Mouse (Mus musculus) adrenal gland, adult 18-20 months (tissue): Measurements from ENCODE around the gene Dnajb5. TPM values are rescaled to one million over a fixed set of nuclear protein-coding genes. Genes with fewer than 3 reads are reported as not detected.
"Not testable (repeated sequence)": the region's sequence is repeated elsewhere in the genome, so short reads cannot be mapped to it uniquely, and the experiment has no call there.

ENCODE experiments used
- DNase-seq, 2 experiments: peaks; one replicate each; pipeline ENCODE4 v3.0.0; 2021 to 2022; ENCODE audit warnings: low spot score in 2 of 2
- total RNA-seq, 2 experiments: library from RNA; stranded (reverse); gene quantifications; 1 replicate in 1 of 2; 2 replicates in 1 of 2; pipeline ENCODE4 v1.2.3; 2021

The Dnajb5 gene
- total RNA-seq, 2 experiments from 2014 or later = 17.0 to 24.2 TPM

GRCm38 (mm10) chr4:42965039-42965719, 15.6 kb downstream of the Dnajb5 start:
- DNase-seq = no peak

- DNase-seq = no peak
Observed at GRCm38 (mm10) chr4:42969304-42969703, 19.7 kb downstream of the Dnajb5 start, which contains the start of gene 1700022I11Rik. TSS of gene 1700022I11Rik (plus strand) at chr4:42969604.

DNA sequence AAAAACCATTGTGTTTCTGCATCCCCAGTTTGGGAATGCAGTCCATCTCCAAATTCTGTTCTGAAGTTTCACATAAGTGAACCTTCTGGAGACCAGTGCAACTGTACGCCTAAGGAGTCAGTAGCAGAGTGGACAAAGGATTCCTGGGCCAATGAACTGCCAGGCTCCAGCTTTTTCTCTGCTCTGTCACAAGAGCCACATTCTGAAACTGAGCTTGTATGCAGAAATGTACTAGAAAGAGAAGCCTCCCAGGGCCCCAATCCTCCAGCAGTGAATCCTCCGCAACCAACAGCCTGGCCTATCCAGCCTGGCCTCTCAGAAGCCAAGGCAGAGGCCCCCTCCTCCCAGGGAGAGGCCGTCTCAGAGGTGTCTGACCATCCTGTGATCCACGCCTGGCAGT, 23.3 kb downstream of the Dnajb5 start:
- DNase-seq = no peak

DNA sequence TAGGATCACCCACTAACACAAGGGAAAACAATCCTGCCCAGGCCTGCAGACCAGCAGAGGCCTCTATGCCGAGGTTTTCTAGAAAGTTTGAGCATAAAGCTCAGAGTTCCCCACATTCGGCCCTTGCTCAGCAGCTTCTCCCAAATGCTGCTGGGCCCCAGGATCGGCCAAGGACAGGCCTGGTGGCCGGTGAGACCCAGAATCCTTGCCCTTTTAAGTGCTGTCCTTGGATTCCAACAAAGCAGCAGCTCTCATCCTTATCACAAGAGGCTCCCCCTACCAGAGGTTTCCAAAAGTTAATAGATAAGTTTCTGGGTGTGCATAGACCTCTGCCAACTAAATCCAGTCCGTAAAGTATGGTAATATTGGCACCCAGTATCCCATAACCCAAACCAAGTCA, 24.3 kb downstream of the Dnajb5 start:
- no peak for DNase-seq

- DNase-seq = no peak
Observed at GRCm38 (mm10) chr4:42978062-42978461, 28.4 kb downstream of the Dnajb5 start.

- not testable (repeated sequence) for DNase-seq
Observed at GRCm38 (mm10) chr4:42980467-42980866, 30.9 kb downstream of the Dnajb5 start.

DNA sequence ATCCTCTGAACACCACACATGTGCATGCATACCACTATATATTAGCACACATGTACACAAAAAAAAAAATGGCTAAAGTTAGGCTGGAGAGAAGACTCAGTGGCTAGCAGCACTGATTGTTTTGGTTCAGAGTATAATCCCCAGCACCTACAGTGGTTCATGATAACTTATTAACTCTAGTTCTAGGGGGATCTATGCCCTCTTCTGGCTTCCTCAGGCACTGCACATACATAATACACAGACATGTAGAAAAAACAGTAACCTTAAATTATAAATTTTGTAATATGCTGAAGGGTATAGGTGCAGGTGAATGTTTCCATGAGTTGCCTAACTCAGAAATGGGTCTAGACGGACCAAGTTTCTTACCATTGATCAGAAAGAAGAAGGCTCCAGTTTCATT, 38.7 kb downstream of the Dnajb5 start:
- DNase-seq = no peak

DNA sequence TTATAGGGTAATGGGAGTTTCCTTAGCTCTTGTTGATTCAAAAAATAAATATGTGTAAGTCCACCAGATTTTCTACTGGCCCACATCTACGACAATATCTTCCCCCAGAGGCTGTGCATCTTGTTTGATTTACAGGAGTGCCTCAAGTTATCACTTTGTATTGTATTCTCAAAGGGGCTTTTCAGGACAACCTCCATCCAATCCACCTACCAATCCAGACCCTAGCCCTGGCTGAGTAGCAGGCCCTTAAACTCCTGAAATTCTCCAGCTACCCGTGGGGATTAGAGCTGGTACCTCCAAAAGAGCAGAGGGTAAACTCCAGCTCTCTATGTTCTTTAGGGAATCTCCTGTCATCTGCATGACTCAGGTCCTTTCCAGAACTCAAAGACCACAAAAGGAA, 48.4 kb downstream of the Dnajb5 start:
- DNase-seq = no peak

DNA sequence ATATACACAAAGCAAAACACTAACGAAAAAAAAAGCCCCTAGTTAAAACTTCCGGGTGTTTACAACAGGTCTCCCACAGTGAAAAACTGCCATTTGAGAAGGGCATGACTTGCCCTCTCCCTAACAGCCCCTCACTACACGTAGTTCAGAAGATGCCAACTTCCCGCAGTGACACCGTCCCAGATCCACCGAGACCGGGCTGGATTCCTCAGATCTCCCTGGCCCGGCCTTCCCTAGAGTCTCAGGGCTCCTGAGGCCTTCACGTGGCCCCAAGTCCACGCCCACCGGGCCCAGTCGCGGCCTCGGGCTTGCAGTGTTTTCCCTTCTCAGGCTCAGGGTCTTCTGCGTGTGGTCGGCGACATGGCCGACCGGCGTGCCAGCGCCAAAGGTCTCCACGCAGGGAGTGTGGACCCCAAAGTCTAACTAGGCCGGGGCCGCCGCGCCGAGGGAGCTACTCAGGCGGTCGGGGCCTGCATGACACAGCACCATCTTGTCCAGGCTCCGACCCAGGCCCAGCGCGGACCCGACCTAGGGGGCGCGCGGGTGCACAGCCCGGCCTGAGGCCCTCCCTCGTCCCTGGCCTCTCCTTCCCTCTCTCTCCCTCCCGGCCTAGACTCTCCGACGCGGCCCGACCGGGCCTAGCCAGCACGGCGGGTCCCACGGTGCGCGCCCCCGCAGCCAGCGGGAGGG, 50.0 kb downstream of the Dnajb5 start:
- peak; percentile 77 to 78 for DNase-seq

DNA sequence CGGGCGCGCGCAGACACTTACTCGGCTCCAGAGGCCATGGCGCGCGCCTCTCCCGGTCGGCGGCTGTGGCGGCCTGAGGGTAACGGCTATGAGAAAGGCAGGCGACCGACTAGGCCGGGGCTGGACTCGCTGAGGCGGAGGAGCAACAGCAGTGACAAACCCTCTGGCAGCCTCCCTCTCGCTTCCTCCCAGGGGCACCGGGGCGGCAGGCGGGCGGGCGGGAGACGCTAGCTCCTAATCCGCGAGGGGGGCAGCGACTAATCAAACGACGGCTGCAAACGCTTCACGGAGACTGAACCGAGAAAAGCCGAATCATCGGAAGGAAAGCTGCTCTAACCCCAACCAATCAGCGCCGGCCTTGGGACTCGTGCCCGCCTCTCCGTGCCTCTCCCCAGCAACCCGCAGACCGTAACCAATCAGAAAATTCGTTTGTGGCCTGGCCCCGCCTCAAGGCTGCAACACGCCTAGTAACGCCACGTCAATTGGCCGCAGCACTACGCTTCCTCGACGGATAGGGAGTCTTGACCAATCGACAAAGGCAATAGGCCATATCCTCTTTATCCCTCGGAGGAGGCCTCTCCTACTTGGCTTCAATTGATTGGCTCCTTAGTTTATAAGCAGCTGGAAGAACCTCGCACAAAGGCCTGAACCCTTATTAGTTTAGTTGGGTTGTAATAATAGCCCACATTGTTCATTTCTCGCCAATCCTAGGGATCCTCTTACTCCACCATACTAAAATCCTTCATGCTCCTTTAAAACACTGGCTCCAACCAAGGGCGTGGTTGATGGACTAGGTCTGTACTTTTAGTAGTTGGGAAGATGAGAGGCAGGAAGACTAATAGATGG, 50.8 kb downstream of the Dnajb5 start, which contains the start of gene Vcp:
TSS of gene Vcp (minus strand) at position 367 of the 846 bp plus-strand sequence.
- DNase-seq = peak; percentile 94 to 95

GRCm38 (mm10) chr4:43001272-43001671, 51.7 kb downstream of the Dnajb5 start:
- DNase-seq = no peak

- DNase-seq = peak in 1 of 2 experiments; percentile 30
Observed at GRCm38 (mm10) chr4:43002756-43003439, 53.3 kb downstream of the Dnajb5 start.

DNA sequence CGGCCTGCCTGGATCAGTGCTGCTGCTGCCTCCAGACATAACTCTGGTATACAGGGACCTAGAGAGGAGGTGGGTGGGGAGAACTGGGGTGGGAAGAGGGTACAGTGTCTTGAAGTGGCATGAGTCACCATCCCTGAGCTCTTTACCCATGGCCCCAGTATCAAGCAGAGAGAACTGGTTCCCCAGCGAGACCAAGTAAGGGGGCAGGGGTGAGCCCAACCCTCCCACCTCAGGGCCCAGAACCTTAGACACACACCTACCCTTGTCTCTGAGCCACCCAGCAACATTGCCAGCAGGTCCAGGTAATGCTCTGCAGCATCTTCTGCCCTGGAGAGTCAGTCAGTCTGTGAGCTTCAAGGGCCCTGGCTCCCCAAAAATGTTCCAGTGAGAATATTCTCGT, 55.3 kb downstream of the Dnajb5 start:
- no peak for DNase-seq

DNA sequence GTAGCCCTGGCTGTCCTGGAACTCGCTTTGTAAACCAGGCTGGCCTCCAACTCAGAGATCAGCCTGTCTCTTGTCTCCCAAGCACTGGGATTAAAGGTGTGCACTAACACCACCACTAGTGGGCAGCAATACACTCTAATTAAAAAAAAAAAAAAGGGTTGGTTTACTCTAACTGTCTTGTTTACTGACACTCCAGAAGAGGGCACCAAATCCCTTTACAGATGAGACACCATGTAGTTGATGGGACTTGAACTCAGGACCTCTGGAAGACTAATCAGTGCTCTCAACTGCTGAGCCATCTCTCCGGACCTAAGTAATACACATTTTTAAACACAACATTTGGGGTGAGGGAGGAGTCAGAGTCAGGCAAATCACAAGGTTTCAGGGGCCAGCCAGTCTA, 56.2 kb downstream of the Dnajb5 start:
- DNase-seq = no peak

Other genes with a start within 250 kb of the Dnajb5 start
- under 1 TPM in 1 of 2 experiments, not detected in 1; 0.86 TPM for gene 4930578G10Rik, start 214.3 kb upstream of the Dnajb5 start, total RNA-seq
- 1 to 10 TPM; 1.5 to 3.2 TPM for gene Ccl19, start 193.2 kb upstream of the Dnajb5 start, total RNA-seq
- 10 to 100 TPM in 1 of 2 experiments, 1 to 10 TPM in 1; 3.1 to 10.2 TPM for gene Ccl21a, start 175.8 kb upstream of the Dnajb5 start, total RNA-seq
- not detected for gene Fam205a1, start 95.9 kb upstream of the Dnajb5 start, total RNA-seq
- under 1 TPM in 1 of 2 experiments, not detected in 1; 0.27 TPM for gene Gm12394, start 93.0 kb upstream of the Dnajb5 start, total RNA-seq
- gene Fam205c, start 75.6 kb upstream of the Dnajb5 start, total RNA-seq = under 1 TPM in 1 of 2 experiments, not detected in 1; 0.19 TPM
- gene Phf24, start 33.2 kb upstream of the Dnajb5 start, total RNA-seq = 1 to 10 TPM; 1.6 to 1.8 TPM
- not detected for gene 1700022I11Rik, start 19.8 kb downstream of the Dnajb5 start, total RNA-seq
- 100 to 1,000 TPM; 267 to 341 TPM for gene Vcp, start 50.7 kb downstream of the Dnajb5 start, total RNA-seq
- gene Fancg, start 60.7 kb downstream of the Dnajb5 start, total RNA-seq = 1 to 10 TPM; 6.6 to 7.7 TPM
- 10 to 100 TPM; 14.0 to 15.9 TPM for gene Pigo, start 76.0 kb downstream of the Dnajb5 start, total RNA-seq
- gene Stoml2, start 81.9 kb downstream of the Dnajb5 start, total RNA-seq = 100 to 1,000 TPM; 159 to 223 TPM
- 10 to 100 TPM; 54.7 to 58.2 TPM for gene Fam214b, start 96.4 kb downstream of the Dnajb5 start, total RNA-seq
- 10 to 100 TPM; 12.9 to 15.8 TPM for gene Unc13b, start 109.1 kb downstream of the Dnajb5 start, total RNA-seq